Mouse (Mus musculus): Measurements from ENCODE around the gene Inca1. TPM values are rescaled to one million over a fixed set of nuclear protein-coding genes. Genes with fewer than 3 reads are reported as not detected.

Inca1 gene
- polyA plus RNA-seq, 1 experiment from 2014 or later, result 1.2 TPM

Small RNA genes within 50 kb of the gene (microRNA-seq; reads per million reads assigned to microRNA genes)
- not detected for gene Mir6925

Other genes with a start within 250 kb of the Inca1 start
- 44.1 and 45.9 TPM in 2 replicates for gene Med11, start 248.2 kb downstream of the Inca1 start, polyA plus RNA-seq (2015; fragmentation: Nextera tagmentation; extraction: Ambion mirVana)
- gene Zmynd15, start 240.7 kb downstream of the Inca1 start, polyA plus RNA-seq (2015; fragmentation: Nextera tagmentation; extraction: Ambion mirVana), result 0.35 and 0.49 TPM in 2 replicates
- 1.7 and 2.6 TPM in 2 replicates for gene Cxcl16, start 240.2 kb downstream of the Inca1 start, polyA plus RNA-seq (2015; fragmentation: Nextera tagmentation; extraction: Ambion mirVana)
- gene Tm4sf5, start 194.9 kb downstream of the Inca1 start, polyA plus RNA-seq (2015; fragmentation: Nextera tagmentation; extraction: Ambion mirVana), result 6.1 and 6.2 TPM in 2 replicates
- 0.45 TPM in 1 of 2 replicates, not detected in the other for gene Vmo1, start 185.5 kb downstream of the Inca1 start, polyA plus RNA-seq (2015; fragmentation: Nextera tagmentation; extraction: Ambion mirVana)
- gene Gltpd2, start 181.0 kb downstream of the Inca1 start, polyA plus RNA-seq (2015; fragmentation: Nextera tagmentation; extraction: Ambion mirVana), result 0.29 TPM in 1 of 2 replicates, not detected in the other
- gene Psmb6, start 174.8 kb downstream of the Inca1 start, polyA plus RNA-seq (2015; fragmentation: Nextera tagmentation; extraction: Ambion mirVana), result 719 and 737 TPM in 2 replicates
- gene Gm40193, start 167.2 kb downstream of the Inca1 start, polyA plus RNA-seq (2015; fragmentation: Nextera tagmentation; extraction: Ambion mirVana), result not detected in 2 replicates
- 17.9 and 19.6 TPM in 2 replicates for gene Pld2, start 160.1 kb downstream of the Inca1 start, polyA plus RNA-seq (2015; fragmentation: Nextera tagmentation; extraction: Ambion mirVana)
- 16.7 and 18.2 TPM in 2 replicates for gene Mink1, start 137.3 kb downstream of the Inca1 start, polyA plus RNA-seq (2015; fragmentation: Nextera tagmentation; extraction: Ambion mirVana)
- not detected in 2 replicates for gene 4930544D05Rik, start 84.3 kb downstream of the Inca1 start, polyA plus RNA-seq (2015; fragmentation: Nextera tagmentation; extraction: Ambion mirVana)
- gene Chrne, start 80.9 kb downstream of the Inca1 start, polyA plus RNA-seq (2015; fragmentation: Nextera tagmentation; extraction: Ambion mirVana), result not detected in 2 replicates
- 0.12 and 0.21 TPM in 2 replicates for gene Gp1ba, start 61.0 kb downstream of the Inca1 start, polyA plus RNA-seq (2015; fragmentation: Nextera tagmentation; extraction: Ambion mirVana)
- gene Rnf167, start 52.9 kb downstream of the Inca1 start, polyA plus RNA-seq (2015; fragmentation: Nextera tagmentation; extraction: Ambion mirVana), result 105 TPM in 2 replicates
- 171 and 174 TPM in 2 replicates for gene Slc25a11, start 52.7 kb downstream of the Inca1 start, polyA plus RNA-seq (2015; fragmentation: Nextera tagmentation; extraction: Ambion mirVana)
- gene Pfn1, start 45.5 kb downstream of the Inca1 start, polyA plus RNA-seq (2015; fragmentation: Nextera tagmentation; extraction: Ambion mirVana), result 617 and 632 TPM in 2 replicates
- gene Eno3, start 43.0 kb downstream of the Inca1 start, polyA plus RNA-seq (2015; fragmentation: Nextera tagmentation; extraction: Ambion mirVana), result 6.0 and 8.1 TPM in 2 replicates
- gene Spag7, start 30.7 kb downstream of the Inca1 start, polyA plus RNA-seq (2015; fragmentation: Nextera tagmentation; extraction: Ambion mirVana), result 151 and 157 TPM in 2 replicates
- gene Camta2, start 12.1 kb downstream of the Inca1 start, polyA plus RNA-seq (2015; fragmentation: Nextera tagmentation; extraction: Ambion mirVana), result 22.1 and 22.4 TPM in 2 replicates
- 1.3 and 1.5 TPM in 2 replicates for gene Kif1c, start 393 bp upstream of the Inca1 start, polyA plus RNA-seq (2015; fragmentation: Nextera tagmentation; extraction: Ambion mirVana)
- gene Zfp3, start 64.1 kb upstream of the Inca1 start, polyA plus RNA-seq (2015; fragmentation: Nextera tagmentation; extraction: Ambion mirVana), result 14.6 and 17.4 TPM in 2 replicates
- not detected in 2 replicates for gene Scimp, start 112.4 kb upstream of the Inca1 start, polyA plus RNA-seq (2015; fragmentation: Nextera tagmentation; extraction: Ambion mirVana)
- gene Rabep1, start 144.6 kb upstream of the Inca1 start, polyA plus RNA-seq (2015; fragmentation: Nextera tagmentation; extraction: Ambion mirVana), result 88.6 and 91.0 TPM in 2 replicates